Mouse (Mus musculus) heart, postnatal 25 days (tissue): ENCODE measurements around the gene Man1c1. TPM values are rescaled to one million over a fixed set of nuclear protein-coding genes. Genes with fewer than 3 reads are reported as not detected.

ENCODE experiments used
- DNase-seq: peaks from one replicate; pipeline ENCODE4 v3.0.0; 2022; ENCODE audit warnings: low spot score
- intact Hi-C: fragments of 180-260 bp; cut with DNase I; formaldehyde crosslinking; loops from one replicate; pipeline ENCODE4 v1.15.1; 2025
- total RNA-seq, 2 experiments: library from RNA; stranded (reverse); gene quantifications; 2 replicates each; pipeline ENCODE4 v1.2.3; 2021

Gene Man1c1
- total RNA-seq, 2 experiments from 2014 or later = 21.0 to 25.0 TPM

GRCm38 (mm10) chr4:134567377-134568226 lies 136.5 kb downstream of the Man1c1 start:
- intact Hi-C loops = no loop called here

GRCm38 (mm10) chr4:134564093-134564492 lies 140.0 kb downstream of the Man1c1 start:
- no peak for DNase-seq
- intact Hi-C loops = no loop called here

More at GRCm38 (mm10) chr4:134567377-134568226, 136.5 kb downstream of the Man1c1 start:
- DNase-seq = no peak

DNA sequence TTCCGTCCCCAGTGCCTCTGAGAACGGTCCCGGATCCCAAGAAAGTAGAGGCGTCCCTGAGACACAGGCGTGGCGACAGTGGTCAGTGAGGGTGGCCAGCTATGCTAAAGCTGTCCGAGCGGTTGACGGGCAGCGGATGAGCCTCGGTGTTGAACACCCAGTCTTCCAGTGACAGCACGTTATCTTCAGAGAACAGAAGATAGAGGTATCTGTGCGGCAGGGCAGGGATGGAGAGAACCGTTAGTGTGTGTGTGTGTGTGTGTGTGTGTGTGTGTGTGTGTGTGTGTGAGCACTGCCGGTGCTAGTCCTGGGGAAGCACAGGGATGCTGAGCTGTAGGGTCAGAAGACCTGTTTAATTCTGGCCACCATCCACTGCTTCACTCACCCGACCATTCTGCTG lies 140.5 kb downstream of the Man1c1 start:
- DNase-seq = no peak
- intact Hi-C loops = no loop called here

DNA sequence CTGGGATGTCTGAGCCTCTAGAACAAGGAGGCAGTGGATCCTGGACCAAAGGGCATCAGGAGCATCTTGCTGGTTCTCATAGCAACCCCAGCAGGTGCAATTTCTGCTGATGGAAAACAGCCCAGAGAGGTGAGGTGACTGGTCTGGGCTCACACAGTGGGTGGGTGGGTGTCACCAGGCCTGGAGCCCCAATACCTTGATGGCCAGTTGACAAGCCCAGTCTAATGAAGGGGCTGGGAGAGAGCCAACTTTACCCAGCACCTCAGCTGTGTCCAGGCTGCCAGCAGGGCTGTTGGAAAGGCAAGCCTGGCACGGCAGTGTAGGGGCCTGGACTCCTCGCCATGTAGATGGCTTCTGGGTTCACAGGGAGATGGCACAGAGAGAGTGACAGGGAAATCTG lies 142.1 kb downstream of the Man1c1 start:
- intact Hi-C loops = no loop called here
- DNase-seq = no peak

DNA sequence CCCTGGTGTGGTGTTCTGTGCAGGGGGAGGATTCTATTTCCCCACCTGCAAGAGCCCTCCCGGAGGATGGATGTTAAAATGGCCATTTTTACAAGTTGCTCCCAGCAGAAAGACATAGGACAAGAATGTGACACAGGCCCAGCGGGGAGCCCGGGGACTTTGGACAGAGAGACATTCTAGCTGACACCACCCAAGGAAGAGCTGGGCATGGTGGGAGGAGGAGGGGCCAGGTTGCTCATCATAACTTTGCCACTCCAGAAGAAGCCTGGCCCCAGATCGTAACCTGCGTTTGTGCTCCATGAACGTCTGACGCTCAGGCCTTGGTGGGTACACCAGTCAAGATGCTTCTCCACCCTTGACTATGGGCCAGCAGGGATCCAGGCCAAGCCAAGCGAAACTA lies 143.4 kb downstream of the Man1c1 start:
- intact Hi-C loops = no loop called here
- DNase-seq = no peak

DNA sequence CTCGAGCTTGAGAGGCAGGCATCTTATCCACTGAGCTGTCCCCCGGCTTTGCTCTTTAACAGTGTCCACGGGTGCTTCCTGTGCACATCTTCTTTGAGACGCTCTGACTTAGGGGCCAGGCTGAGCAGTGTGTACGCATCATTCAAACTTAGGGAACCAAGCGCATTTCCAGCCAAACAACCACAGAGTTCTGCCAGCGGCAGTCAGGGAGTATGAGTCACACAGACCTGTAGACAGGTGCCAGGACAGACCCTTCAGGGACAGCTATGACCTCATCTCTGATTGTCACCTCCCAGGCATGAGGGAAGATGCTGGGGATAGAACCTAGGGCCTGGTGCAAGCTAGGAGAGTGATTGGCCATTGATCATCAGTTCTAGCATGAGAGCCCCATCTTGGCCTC lies 144.9 kb downstream of the Man1c1 start:
- no peak for DNase-seq
- intact Hi-C loops = no loop called here

DNA sequence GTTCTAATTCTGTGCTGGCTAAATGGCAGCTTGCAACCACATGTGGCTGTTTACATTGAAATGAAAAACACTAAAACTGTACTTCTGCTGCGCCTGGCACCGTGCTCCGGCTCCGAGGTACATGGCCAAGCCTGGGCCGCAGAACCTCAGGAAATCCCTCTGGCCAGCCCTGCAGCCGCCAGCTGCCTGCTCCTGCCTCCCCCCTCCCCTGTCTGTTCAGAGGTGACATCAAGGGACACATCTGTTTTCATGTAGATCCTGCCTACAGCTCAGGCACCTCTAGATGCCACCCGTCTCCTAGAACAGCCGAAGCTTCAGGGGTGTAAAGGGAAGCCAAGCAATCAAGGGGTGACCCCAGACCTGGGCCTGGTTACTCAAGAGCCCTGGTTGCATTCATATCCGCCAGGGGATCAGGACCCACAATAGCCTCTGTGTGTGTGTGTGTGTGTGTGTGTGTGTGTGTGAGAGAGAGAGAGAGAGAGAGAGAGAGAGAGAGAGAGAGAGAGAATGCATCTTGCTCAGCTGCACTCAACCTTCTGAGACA lies 145.4 kb downstream of the Man1c1 start:
- intact Hi-C loops = no loop called here
- no peak for DNase-seq

GRCm38 (mm10) chr4:134557626-134558249 lies 146.4 kb downstream of the Man1c1 start:
- intact Hi-C loops = no loop called here
- DNase-seq = no peak

DNA sequence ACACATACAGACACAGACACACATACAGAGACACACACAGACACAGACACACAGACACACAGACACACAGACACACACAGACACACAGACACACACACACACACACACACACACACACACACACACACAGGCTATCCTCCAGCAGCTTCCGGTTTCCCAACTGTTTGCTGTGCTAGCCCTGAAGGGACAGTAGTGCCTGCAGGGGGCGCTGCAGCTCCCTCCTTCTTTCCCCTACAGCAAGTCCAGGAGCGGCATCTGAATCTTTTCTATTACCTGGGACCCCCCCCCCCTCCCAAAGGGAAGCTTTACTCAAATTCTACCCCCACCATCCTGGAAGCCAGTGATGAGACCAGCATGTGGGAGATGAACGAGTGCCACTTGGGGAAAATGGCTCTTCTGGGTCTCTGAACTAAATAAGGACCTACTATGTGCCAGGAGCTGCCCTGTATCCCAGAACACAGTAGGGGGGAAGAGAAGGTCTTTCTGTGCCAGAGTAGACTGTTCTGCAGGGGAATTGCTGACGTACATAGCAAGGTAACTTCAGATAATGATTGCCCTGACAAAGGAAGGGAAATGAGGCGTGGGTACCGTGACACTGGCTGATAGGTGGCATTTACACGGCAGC lies 148.0 kb downstream of the Man1c1 start:
- DNase-seq = no peak
- intact Hi-C loops = no loop called here

DNA sequence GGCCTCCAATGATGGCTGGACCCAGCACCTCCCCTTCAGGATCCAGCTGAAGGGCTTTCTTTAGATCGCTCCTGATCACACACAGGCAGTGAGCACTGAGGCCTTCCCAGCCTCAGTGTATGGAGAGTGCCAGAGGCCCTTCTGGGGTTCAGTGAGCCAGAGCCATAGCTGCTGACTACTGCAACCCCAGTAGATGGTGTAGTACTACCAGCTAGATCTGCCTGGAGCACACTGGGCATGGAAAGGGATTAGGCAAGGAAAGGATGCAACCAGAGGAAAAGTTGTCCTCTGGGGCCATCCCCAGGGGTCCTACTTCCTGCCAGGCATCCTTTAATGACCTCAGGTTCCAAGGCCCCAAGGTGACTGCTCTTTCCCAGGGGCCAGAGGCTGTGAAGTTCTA lies 150.5 kb downstream of the Man1c1 start:
- DNase-seq = no peak
- intact Hi-C loops = no loop called here

DNA sequence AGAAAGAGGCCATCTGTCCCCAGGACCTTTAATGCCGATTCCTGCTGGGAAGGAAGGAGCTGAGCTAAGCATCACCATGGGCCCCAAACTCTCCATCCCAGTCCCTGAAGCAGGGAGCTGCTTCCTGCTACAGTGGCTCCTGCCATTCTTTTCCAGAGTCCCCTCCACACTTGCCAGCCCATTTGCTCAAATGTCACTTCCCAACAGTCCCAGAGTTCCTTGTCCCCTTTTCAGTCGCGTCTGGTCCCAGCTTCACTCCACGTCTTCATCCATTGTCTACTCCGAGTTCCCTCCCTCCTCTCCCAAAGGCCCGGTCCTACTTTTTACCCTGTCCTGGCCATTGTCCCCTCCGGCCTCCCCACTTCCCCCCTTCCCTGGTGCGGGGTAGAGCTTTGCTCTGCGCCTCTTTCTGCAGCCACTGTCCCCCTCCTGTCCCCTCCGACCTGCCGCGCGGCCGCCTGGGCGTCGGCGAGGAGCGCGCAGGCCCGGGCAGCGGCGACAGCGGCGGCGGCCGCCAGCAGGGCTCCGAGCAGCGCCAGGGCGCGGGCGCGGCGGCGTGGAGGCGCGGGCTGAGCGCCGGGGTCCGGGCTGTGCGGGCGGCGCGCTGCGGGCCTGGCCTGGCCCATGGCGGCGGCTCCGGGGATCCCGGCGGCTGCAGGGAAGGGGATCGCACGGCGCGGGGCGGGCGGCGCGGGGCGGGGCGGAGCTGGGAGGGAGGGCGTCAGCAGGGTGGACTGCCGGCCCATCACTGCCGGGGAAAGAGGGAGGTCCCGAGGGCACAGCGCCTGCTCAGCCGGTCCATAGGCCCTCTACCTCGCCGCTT lies 152.4 kb downstream of the Man1c1 start, which contains the start of gene Selenon:
Gene Selenon (minus strand): TSS at position 673 of the 823 bp plus-strand sequence.
- intact Hi-C loops = no loop called here
- DNase-seq = peak; percentile 70

- no peak for DNase-seq
- intact Hi-C loops = loop anchor here (10.0 kb wide), 1 partner anchor 335 kb away; no protein-coding TSS in a partner anchor
These were observed 154.2 kb downstream of the Man1c1 start for GRCm38 (mm10) chr4:134549899-134550298.

- no peak for DNase-seq
- intact Hi-C loops = loop anchor here (10.0 kb wide), 1 partner anchor 336 kb away; no protein-coding TSS in a partner anchor
These were observed 155.7 kb downstream of the Man1c1 start for GRCm38 (mm10) chr4:134548169-134548938.

- DNase-seq = no peak
- intact Hi-C loops = loop anchor here (10.0 kb wide), 1 partner anchor 338 kb away; no protein-coding TSS in a partner anchor
These were observed 157.0 kb downstream of the Man1c1 start for GRCm38 (mm10) chr4:134546814-134547705.

GRCm38 (mm10) chr4:134543261-134543660 lies 160.8 kb downstream of the Man1c1 start:
- intact Hi-C loops = loop anchor here (1.0 to 10.0 kb wide), 3 partner anchors 169 to 342 kb away; no protein-coding TSS in a partner anchor
- peak; percentile 71 for DNase-seq

- no peak for DNase-seq
- intact Hi-C loops = loop anchor here (1.0 to 10.0 kb wide), 3 partner anchors 170 to 342 kb away; no protein-coding TSS in a partner anchor
These were observed 161.4 kb downstream of the Man1c1 start for GRCm38 (mm10) chr4:134542726-134543125.

GRCm38 (mm10) chr4:134538997-134539580 lies 165.0 kb downstream of the Man1c1 start:
- intact Hi-C loops = no loop called here
- DNase-seq = no peak
